Mouse (Mus musculus) lung, postnatal 0 days (tissue): ENCODE results near the gene Gria1.

Experiments used
- CTCF ChIP-seq: IDR thresholded peaks from 2 replicates; pipeline ENCODE4 v1.5.1; 2016; ENCODE audit warnings: antibody characterized with exemption, mild to moderate bottlenecking
- EP300 ChIP-seq: IDR thresholded peaks from 2 replicates; pipeline ENCODE4 v1.6.1; 2016; ENCODE audit warnings: antibody characterized with exemption, mild to moderate bottlenecking, control low read depth

DNA sequence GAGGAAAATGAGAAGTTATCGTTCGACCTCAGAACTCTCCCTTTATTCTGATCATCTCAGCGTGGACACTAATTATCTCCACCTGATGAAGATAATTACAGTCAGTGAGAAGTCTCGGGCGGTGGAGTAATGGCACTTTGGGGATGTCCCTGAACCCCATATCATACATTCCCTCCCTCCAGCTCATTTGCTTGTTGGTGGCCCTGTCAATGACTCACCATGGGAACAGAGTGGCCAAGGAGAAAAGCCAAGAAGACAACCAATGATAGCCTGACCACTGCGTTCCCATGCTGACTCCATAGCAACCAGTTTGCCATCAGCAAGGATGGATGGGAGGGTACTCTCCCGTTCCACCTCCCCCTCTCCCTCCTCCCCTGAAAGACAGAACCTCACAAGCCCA lies 238.9 kb downstream of the Gria1 start:
- no peak for TF ChIP-seq CTCF
- no peak for TF ChIP-seq EP300
